ENCODE assay signal across 10 mouse cellular contexts in genomic region chr11:106502631-106503424, GRCm38 (mm10). TPM values are rescaled to one million over a fixed set of nuclear protein-coding genes. Genes with fewer than 3 reads are reported as not detected.
DNase-seq lines count a peak whose midpoint lies in the region; ATAC-seq and TF ChIP-seq lines count a peak whose summit lies in the region.
"Had no signal": no experiment of that assay in that cellular context is flagged by ENCODE, and none has a peak within 500 bp of the region (broad histone marks: within the 10 kb centered on the region; RNA-seq: fewer than 3 reads in every experiment).

No protein-coding gene starts in this region.

- H3K9me3 ChIP-seq in intestine, embryonic 14.5 days (ENCODE audit: control insufficient read depth, low read length): no peaks in the 10 kb centered on the region
- no peaks in the 10 kb centered on the region for H3K9me3 ChIP-seq in intestine, postnatal 0 days (ENCODE audit: control insufficient read depth)
- H3K9me3 ChIP-seq in CH12.LX (replicated peaks; ENCODE audit: low read length): no peaks in the 10 kb centered on the region
- no peaks in the 10 kb centered on the region for H3K9me3 ChIP-seq in embryonic facial prominence, embryonic 13.5 days
- no peaks in the 10 kb centered on the region for H3K9me3 ChIP-seq in limb, embryonic 13.5 days

- H3K79me2 ChIP-seq in CH12.LX (replicated peaks; ENCODE audit: control insufficient read depth, extremely low read depth, insufficient read depth, poor library complexity, severe bottlenecking): no peaks in the 10 kb centered on the region

- TF ChIP-seq EP300 in CH12.LX (IDR thresholded peaks at IDR 0.05; ENCODE audit: low read length): no peak

- H3K4me2 ChIP-seq in intestine, embryonic 14.5 days (ENCODE audit: low read length): no peak overlapping the region
- no peak overlapping the region for H3K4me2 ChIP-seq in intestine, postnatal 0 days (replicated peaks; ENCODE audit: low read depth)
- H3K4me2 ChIP-seq in CH12.LX (ENCODE audit: insufficient read depth, low read depth, poor library complexity, severe bottlenecking): peak overlapping the region; percentile 29; the same call in 1 of the 2 replicates
- no peak overlapping the region for H3K4me2 ChIP-seq in embryonic facial prominence, embryonic 13.5 days
- H3K4me2 ChIP-seq in limb, embryonic 13.5 days (replicated peaks): no peak overlapping the region

- 0 out of 2 replicates have a peak, but pooled peaks cover 9% of the 10 kb centered on the region for H3K4me1 ChIP-seq in intestine, embryonic 14.5 days (replicated peaks; ENCODE audit: control insufficient read depth, insufficient read depth, low read length)
- no peaks in the 10 kb centered on the region; the same call in 1 of the 2 replicates for H3K4me1 ChIP-seq in intestine, postnatal 0 days (replicated peaks; ENCODE audit: control insufficient read depth, insufficient read depth, low read length)
- H3K4me1 ChIP-seq in CH12.LX (ENCODE audit: control insufficient read depth in 1 of 2, insufficient read depth in 2 of 2): peaks cover 17 to 43% of the 10 kb centered on the region in 2 experiments
- no peaks in the 10 kb centered on the region for H3K4me1 ChIP-seq in embryonic facial prominence, embryonic 13.5 days
- H3K4me1 ChIP-seq in limb, embryonic 13.5 days: peaks cover 9% of the 10 kb centered on the region; the same call in 1 of the 2 replicates

- ATAC-seq in intestine, embryonic 14.5 days (replicated peaks; ENCODE audit: low FRiP score, low TSS enrichment, low read depth): no peak
- ATAC-seq in intestine, postnatal 0 days: no peak
- no peak for ATAC-seq in embryonic facial prominence, embryonic 13.5 days (ENCODE audit: insufficient number of reproducible peaks, insufficient read depth, low FRiP score, low TSS enrichment, low read depth)
- ATAC-seq in limb, embryonic 13.5 days (ENCODE audit: low FRiP score, low read depth): no peak
- no peak for ATAC-seq in monocyte, adult 5-6 weeks (replicated peaks; ENCODE audit: insufficient number of reproducible peaks, low FRiP score, low TSS enrichment, poor library complexity, severe bottlenecking)
- ATAC-seq: Patski had no signal

- H3K36me3 ChIP-seq in intestine, embryonic 14.5 days (ENCODE audit: control insufficient read depth, insufficient read depth, low read length): 0 out of 2 replicates have a peak, but pooled peaks cover 2% of the 10 kb centered on the region
- peaks cover 7% of the 10 kb centered on the region; the same call in 1 of the 2 replicates for H3K36me3 ChIP-seq in intestine, postnatal 0 days (ENCODE audit: control insufficient read depth, insufficient read depth)
- H3K36me3 ChIP-seq in CH12.LX (replicated peaks in 1 of 2; ENCODE audit: control insufficient read depth in 1 of 2, insufficient read depth in 1 of 2, low read length in 1 of 2): peaks cover 0 to 8% of the 10 kb centered on the region in 2 experiments
- peaks cover 8% of the 10 kb centered on the region; the same call in 1 of the 2 replicates for H3K36me3 ChIP-seq in embryonic facial prominence, embryonic 13.5 days
- H3K36me3 ChIP-seq in limb, embryonic 13.5 days: peaks cover 9% of the 10 kb centered on the region

- dilution Hi-C loops in CH12.LX (cut with MboI; ENCODE audit: extremely low pct_ligation_motif_present, extremely low pct_unique_long_range_greater_than_20kb, low sequenced_read_pairs): no loop called here

- peak; percentile 75 for TF ChIP-seq POLR2A in CH12.LX (IDR thresholded peaks at IDR 0.05; ENCODE audit: low read depth, low read length)

- no peak for DNase-seq in intestine, embryonic 14.5 days (ENCODE audit: low spot score)
- peak; percentile 55 for DNase-seq in CH12.LX (ENCODE audit: extremely low read depth)
- DNase-seq in layer of hippocampus, postnatal 25 days (ENCODE audit: extremely low spot score in 1 of 2, low spot score in 1 of 2): no peak
- no peak for DNase-seq in frontal cortex, postnatal 10 days (ENCODE audit: low spot score in 2 of 2)
- DNase-seq: kidney, adult 2 months had no signal

- no peak overlapping the region for H3K4me3 ChIP-seq in intestine, embryonic 14.5 days (ENCODE audit: low read depth, low read length)
- no peak overlapping the region for H3K4me3 ChIP-seq in intestine, postnatal 0 days (ENCODE audit: low read depth, low read length)
- no peak overlapping the region for H3K4me3 ChIP-seq in CH12.LX (replicated peaks in 1 of 3; ENCODE audit: low read depth in 2 of 3, low read length in 2 of 3, poor library complexity in 1 of 3)
- no peak overlapping the region for H3K4me3 ChIP-seq in embryonic facial prominence, embryonic 13.5 days
- no peak overlapping the region for H3K4me3 ChIP-seq in limb, embryonic 13.5 days

- H3K27me3 ChIP-seq in intestine, embryonic 14.5 days (replicated peaks; ENCODE audit: control insufficient read depth, insufficient read depth, low read length): no peaks in the 10 kb centered on the region
- no peaks in the 10 kb centered on the region for H3K27me3 ChIP-seq in intestine, postnatal 0 days (replicated peaks; ENCODE audit: control insufficient read depth, insufficient read depth, low read length)
- no peaks in the 10 kb centered on the region for H3K27me3 ChIP-seq in CH12.LX (replicated peaks)
- H3K27me3 ChIP-seq in embryonic facial prominence, embryonic 13.5 days: no peaks in the 10 kb centered on the region
- H3K27me3 ChIP-seq in limb, embryonic 13.5 days: no peaks in the 10 kb centered on the region
- H3K27me3 ChIP-seq: Patski had no signal

- TF ChIP-seq RAD21 in CH12.LX (IDR thresholded peaks at IDR 0.05; ENCODE audit: low read depth, low read length): no peak

- TF ChIP-seq CTCF in intestine, postnatal 0 days (IDR thresholded peaks at IDR 0.05; ENCODE audit: low read depth): no peak
- no peak; a peak in 1 of 4 replicates for TF ChIP-seq CTCF in CH12.LX (conservative IDR thresholded peaks at IDR 0.05 in 1 of 2, IDR thresholded peaks at IDR 0.05 in 1 of 2; ENCODE audit: low read depth in 2 of 2, low read length in 2 of 2)

- 59% methylated on average over 13 of the region's 13 CpGs for WGBS in intestine, embryonic 14.5 days
- WGBS in intestine, postnatal 0 days: 58% methylated on average over 13 of the region's 13 CpGs
- 63% methylated on average over 13 of the region's 13 CpGs for WGBS in embryonic facial prominence, embryonic 13.5 days
- 63% methylated on average over 13 of the region's 13 CpGs for WGBS in limb, embryonic 13.5 days

- H3K9ac ChIP-seq in intestine, embryonic 14.5 days (ENCODE audit: low read length): no peak overlapping the region
- no peak overlapping the region for H3K9ac ChIP-seq in intestine, postnatal 0 days (ENCODE audit: low read depth, low read length)
- peak overlapping the region; percentile 98 for H3K9ac ChIP-seq in CH12.LX (ENCODE audit: insufficient read depth, low read depth)
- H3K9ac ChIP-seq in embryonic facial prominence, embryonic 13.5 days: no peak overlapping the region
- H3K9ac ChIP-seq in limb, embryonic 13.5 days: no peak overlapping the region

- H3K27ac ChIP-seq in intestine, embryonic 14.5 days (ENCODE audit: low read depth): 0 out of 2 replicates have a peak overlapping the region, but pooled peaks have one; percentile 22
- H3K27ac ChIP-seq in intestine, postnatal 0 days (ENCODE audit: low read depth, low read length): no peak overlapping the region
- H3K27ac ChIP-seq in CH12.LX (ENCODE audit: insufficient read depth, low read depth): no peak overlapping the region
- H3K27ac ChIP-seq in embryonic facial prominence, embryonic 13.5 days: peak overlapping the region; percentile 99
- H3K27ac ChIP-seq in limb, embryonic 13.5 days: peak overlapping the region; percentile 48; the same call in 1 of the 2 replicates

- in situ Hi-C loops in CH12.LX (cut with MboI; ENCODE audit: low pct_ligation_motif_present, low pct_unique_long_range_greater_than_20kb, low sequenced_read_pairs): loop anchor here (10.0 kb wide), 1 partner anchor 252 kb away; the partner anchor contains the start of genes Milr1 and Pecam1

TF ChIP-seq in CH12.LX, 34 proteins besides CTCF, POLR2A, EP300 and RAD21 (continues in another document):
- TF ChIP-seq POLR2AphosphoS2 (IDR thresholded peaks at IDR 0.05; ENCODE audit: low read depth, low read length): peak; percentile 34
- no peak for TF ChIP-seq TBP (conservative IDR thresholded peaks at IDR 0.05; ENCODE audit: low read depth, low read length)
- TF ChIP-seq UBTF (IDR thresholded peaks at IDR 0.05; ENCODE audit: low read depth, low read length): no peak
- no peak; the same call in 1 of the 2 replicates for TF ChIP-seq ZMIZ1 (IDR thresholded peaks at IDR 0.05; ENCODE audit: low read depth, low read length)
- no peak for TF ChIP-seq ZC3H11A (IDR thresholded peaks at IDR 0.05; ENCODE audit: low read depth, low read length)
- no peak; the same call in 1 of the 2 replicates for TF ChIP-seq USF2 (conservative IDR thresholded peaks at IDR 0.05; ENCODE audit: low read depth, low read length)
- TF ChIP-seq ELF1 (IDR thresholded peaks at IDR 0.05; ENCODE audit: low read depth, low read length): no peak
- no peak for TF ChIP-seq ETS1 (conservative IDR thresholded peaks at IDR 0.05; ENCODE audit: low read depth, low read length)
- TF ChIP-seq ZKSCAN1 (IDR thresholded peaks at IDR 0.05; ENCODE audit: borderline replicate concordance, low read depth, low read length): no peak
- TF ChIP-seq HCFC1 (IDR thresholded peaks at IDR 0.05; ENCODE audit: low read depth, low read length): no peak
- no peak for TF ChIP-seq USF1 (IDR thresholded peaks at IDR 0.05; ENCODE audit: low read depth, low read length)
- TF ChIP-seq BHLHE40 (IDR thresholded peaks at IDR 0.05; ENCODE audit: low read depth, low read length): no peak
- no peak for TF ChIP-seq MAFK (IDR thresholded peaks at IDR 0.05; ENCODE audit: insufficient replicate concordance, low read length)
- no peak for TF ChIP-seq PAX5 (IDR thresholded peaks at IDR 0.05; ENCODE audit: low read length)
- no peak for TF ChIP-seq GABPA (IDR thresholded peaks at IDR 0.05; ENCODE audit: insufficient replicate concordance, low read depth, low read length)
- TF ChIP-seq NRF1 (IDR thresholded peaks at IDR 0.05; ENCODE audit: low read depth, low read length): no peak
- TF ChIP-seq KAT2A (IDR thresholded peaks at IDR 0.05; ENCODE audit: insufficient replicate concordance, low read length): no peak
- TF ChIP-seq RCOR1 (conservative IDR thresholded peaks at IDR 0.05; ENCODE audit: low read depth, low read length): no peak

RNA-seq across cellular contexts. Expression of gene Ern1, which starts 15.2 kb away (rescaled TPM):
- polyA plus RNA-seq in intestine, embryonic 14.5 days (2014; fragmentation: Nextera tagmentation; extraction: Ambion mirVana): 7.1 and 7.6 TPM in 2 replicates
- polyA plus RNA-seq in intestine, postnatal 0 days (2015; fragmentation: Nextera tagmentation; extraction: Ambion mirVana): 1.6 and 2.9 TPM in 2 replicates
- 15.2 and 21.7 TPM in 2 replicates for total RNA-seq in CH12.LX (2012; rRNA removed)
- 3.0 TPM in 2 replicates for total RNA-seq in CH12.LX (2014; rRNA removed)
- 6.9 and 7.7 TPM in 2 replicates for polyA plus RNA-seq in CH12.LX (2012; ENCODE audit: insufficient read length, low read depth)
- 7.0 and 7.5 TPM in 2 replicates for polyA plus RNA-seq in embryonic facial prominence, embryonic 13.5 days (2015; fragmentation: Nextera tagmentation; extraction: Ambion mirVana)
- 6.8 and 7.6 TPM in 2 replicates for polyA plus RNA-seq in limb, embryonic 13.5 days (2015; fragmentation: Nextera tagmentation; extraction: Ambion mirVana)
- 1 to 10 TPM; 8.9 TPM for total RNA-seq in layer of hippocampus, postnatal 25 days (2021)
- total RNA-seq in monocyte, adult 5-6 weeks (2017): 27.8 to 71.5 TPM (median 30.5 TPM) in 3 replicates

Comparison
In these comparisons a context has a peak if more than half of its experiments do, and no peak if none do; other contexts are left out.
1. H3K27ac ChIP-seq: peak in intestine, embryonic 14.5 days (single experiment), embryonic facial prominence, embryonic 13.5 days (single experiment) and limb, embryonic 13.5 days (single experiment); none in intestine, postnatal 0 days (single experiment) and CH12.LX (single experiment).